Mouse (Mus musculus): Measurements from ENCODE around the gene Ccdc126. TPM values are rescaled to one million over a fixed set of nuclear protein-coding genes. Genes with fewer than 3 reads are reported as not detected.
A peak's percentile ranks its signal among the peaks of the same experiment; 100 is the strongest.
"Not testable (repeated sequence)": the region's sequence is repeated elsewhere in the genome, so short reads cannot be mapped to it uniquely, and the experiment has no call there.

The Ccdc126 gene
- total and polyA plus RNA-seq, 3 experiments: 0.69 to 14.4 (median 7.6) TPM

- no peak overlapping the region for H3K4me3 ChIP-seq (ENCODE audit: low read depth, low read length)
- H3K27me3 ChIP-seq (ENCODE audit: insufficient read depth, low read length): peaks cover 24% of the 10 kb centered on the region
- ATAC-seq (ENCODE audit: extremely low read depth, insufficient number of reproducible peaks, low FRiP score, poor library complexity, severe bottlenecking) (no peak), DNase-seq (ENCODE audit: low spot score) (no peak)
- peaks cover 7% of the 10 kb centered on the region for H3K9me3 ChIP-seq (replicated peaks)
- no peaks in the 10 kb centered on the region for H3K4me1 ChIP-seq (ENCODE audit: insufficient read depth, low read depth, low read length)
- TF ChIP-seq CTCF (IDR thresholded peaks at IDR 0.05; ENCODE audit: low read depth, low read length): no peak
- no peak for TF ChIP-seq TAL1 (conservative IDR thresholded peaks at IDR 0.05; ENCODE audit: low read depth, low read length)
- TF ChIP-seq GATA2 (IDR thresholded peaks at IDR 0.05; ENCODE audit: borderline replicate concordance, low read depth, low read length): no peak
- TF ChIP-seq POLR2AphosphoS5 (IDR thresholded peaks at IDR 0.05; ENCODE audit: insufficient replicate concordance, low read depth, low read length): no peak
- TF ChIP-seq GATA1 (IDR thresholded peaks at IDR 0.05; ENCODE audit: borderline replicate concordance, low read length): no peak
- no peaks in the 10 kb centered on the region for H3K36me3 ChIP-seq (replicated peaks)
Observed at GRCm38 (mm10) chr6:49275296-49275695, 43.8 kb upstream of the Ccdc126 start.

GRCm38 (mm10) chr6:49280942-49281341 is 38.1 kb upstream of the Ccdc126 start:
- no peak for TF ChIP-seq TAL1 (conservative IDR thresholded peaks at IDR 0.05; ENCODE audit: low read depth, low read length)
- peaks cover 5% of the 10 kb centered on the region for H3K27me3 ChIP-seq (ENCODE audit: insufficient read depth, low read length)
- H3K4me1 ChIP-seq (ENCODE audit: insufficient read depth, low read depth, low read length): 0 out of 2 replicates have a peak, but pooled peaks cover 4% of the 10 kb centered on the region
- H3K4me3 ChIP-seq (ENCODE audit: low read depth, low read length): no peak overlapping the region
- no peak for DNase-seq (ENCODE audit: low spot score)
- peaks cover 7% of the 10 kb centered on the region for H3K9me3 ChIP-seq (replicated peaks)
- no peak for ATAC-seq (ENCODE audit: extremely low read depth, insufficient number of reproducible peaks, low FRiP score, poor library complexity, severe bottlenecking)
- no peaks in the 10 kb centered on the region for H3K36me3 ChIP-seq (replicated peaks)

- H3K4me1 ChIP-seq (ENCODE audit: insufficient read depth, low read depth, low read length): 0 out of 2 replicates have a peak, but pooled peaks cover 4% of the 10 kb centered on the region
- ATAC-seq (ENCODE audit: extremely low read depth, insufficient number of reproducible peaks, low FRiP score, poor library complexity, severe bottlenecking) (no peak), DNase-seq (ENCODE audit: low spot score) (no peak)
- TF ChIP-seq GATA2 (IDR thresholded peaks at IDR 0.05; ENCODE audit: borderline replicate concordance, low read depth, low read length) (no peak), GATA1 (IDR thresholded peaks at IDR 0.05; ENCODE audit: borderline replicate concordance, low read length) (no peak), CTCF (IDR thresholded peaks at IDR 0.05; ENCODE audit: low read depth, low read length) (no peak), POLR2AphosphoS5 (IDR thresholded peaks at IDR 0.05; ENCODE audit: insufficient replicate concordance, low read depth, low read length) (no peak), TAL1 (conservative IDR thresholded peaks at IDR 0.05; ENCODE audit: low read depth, low read length) (no peak)
- peaks cover 7% of the 10 kb centered on the region for H3K9me3 ChIP-seq (replicated peaks)
- H3K36me3 ChIP-seq (replicated peaks): no peaks in the 10 kb centered on the region
- no peak overlapping the region for H3K4me3 ChIP-seq (ENCODE audit: low read depth, low read length)
- H3K27me3 ChIP-seq (ENCODE audit: insufficient read depth, low read length): peaks cover 5% of the 10 kb centered on the region
Observed at GRCm38 (mm10) chr6:49282122-49282521, 37.0 kb upstream of the Ccdc126 start.

- no peak for ATAC-seq (ENCODE audit: extremely low read depth, insufficient number of reproducible peaks, low FRiP score, poor library complexity, severe bottlenecking)
- H3K36me3 ChIP-seq (replicated peaks): no peaks in the 10 kb centered on the region
Observed at GRCm38 (mm10) chr6:49298286-49298685, 20.8 kb upstream of the Ccdc126 start.

DNA sequence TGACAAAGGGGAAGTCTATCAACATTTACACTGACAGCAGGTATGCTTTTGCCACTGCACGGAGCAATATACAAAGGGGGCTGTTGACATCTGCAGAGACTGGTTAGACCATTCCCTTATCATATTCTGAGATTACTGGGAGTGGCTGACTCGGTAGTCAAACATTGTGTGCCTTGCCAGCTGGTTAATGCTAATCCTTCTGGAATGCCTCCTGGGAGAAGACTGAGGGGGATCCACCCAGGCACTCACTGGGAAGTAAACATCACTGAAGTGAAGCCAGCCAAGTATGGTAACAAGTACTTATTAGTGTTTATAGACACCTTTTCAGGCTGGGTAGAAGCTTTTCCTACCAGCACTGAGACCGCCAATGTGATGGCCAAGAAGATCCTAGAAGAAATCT is 4.3 kb upstream of the Ccdc126 start:
- not testable (repeated sequence) for DNase-seq (ENCODE audit: low spot score); ATAC-seq (ENCODE audit: extremely low read depth, insufficient number of reproducible peaks, low FRiP score, poor library complexity, severe bottlenecking); H3K36me3 ChIP-seq (replicated peaks); H3K9me3 ChIP-seq (replicated peaks); H3K4me3 ChIP-seq (ENCODE audit: low read depth, low read length)
- Histone ChIP-seq H3K27me3 (ENCODE audit: insufficient read depth, low read length) (peaks cover 28% of the 10 kb centered on the region), H3K4me1 (ENCODE audit: insufficient read depth, low read depth, low read length) (peaks cover 12% of the 10 kb centered on the region)

More at GRCm38 (mm10) chr6:49298286-49298685, 20.8 kb upstream of the Ccdc126 start:
- TF ChIP-seq TAL1 (conservative IDR thresholded peaks at IDR 0.05; ENCODE audit: low read depth, low read length) (no peak), GATA2 (IDR thresholded peaks at IDR 0.05; ENCODE audit: borderline replicate concordance, low read depth, low read length) (no peak), CTCF (IDR thresholded peaks at IDR 0.05; ENCODE audit: low read depth, low read length) (no peak), POLR2AphosphoS5 (IDR thresholded peaks at IDR 0.05; ENCODE audit: insufficient replicate concordance, low read depth, low read length) (no peak)
- Histone ChIP-seq H3K4me1 (ENCODE audit: insufficient read depth, low read depth, low read length) (no peaks in the 10 kb centered on the region), H3K4me3 (ENCODE audit: low read depth, low read length) (no peak overlapping the region), H3K9me3 (replicated peaks) (no peaks in the 10 kb centered on the region), H3K27me3 (ENCODE audit: insufficient read depth, low read length) (peaks cover 5% of the 10 kb centered on the region)
- no peak for DNase-seq (ENCODE audit: low spot score)

GRCm38 (mm10) chr6:49319595-49320315 is 681 bp downstream of the Ccdc126 start:
- Histone ChIP-seq H3K36me3 (replicated peaks) (no peaks in the 10 kb centered on the region), H3K4me3 (ENCODE audit: low read depth, low read length) (peak overlapping the region; percentile 84), H3K27me3 (ENCODE audit: insufficient read depth, low read length) (peaks cover 3% of the 10 kb centered on the region; the same call in 1 of the 2 replicates), H3K9me3 (replicated peaks) (no peaks in the 10 kb centered on the region), H3K4me1 (ENCODE audit: insufficient read depth, low read depth, low read length) (peaks cover 36% of the 10 kb centered on the region)
- no peak for TF ChIP-seq POLR2AphosphoS5 (IDR thresholded peaks at IDR 0.05; ENCODE audit: insufficient replicate concordance, low read depth, low read length)
- TF ChIP-seq TAL1 (conservative IDR thresholded peaks at IDR 0.05; ENCODE audit: low read depth, low read length): no peak
- no peak for TF ChIP-seq GATA1 (IDR thresholded peaks at IDR 0.05; ENCODE audit: borderline replicate concordance, low read length)
- ATAC-seq (ENCODE audit: extremely low read depth, insufficient number of reproducible peaks, low FRiP score, poor library complexity, severe bottlenecking) (no peak), DNase-seq (ENCODE audit: low spot score) (no peak)

DNA sequence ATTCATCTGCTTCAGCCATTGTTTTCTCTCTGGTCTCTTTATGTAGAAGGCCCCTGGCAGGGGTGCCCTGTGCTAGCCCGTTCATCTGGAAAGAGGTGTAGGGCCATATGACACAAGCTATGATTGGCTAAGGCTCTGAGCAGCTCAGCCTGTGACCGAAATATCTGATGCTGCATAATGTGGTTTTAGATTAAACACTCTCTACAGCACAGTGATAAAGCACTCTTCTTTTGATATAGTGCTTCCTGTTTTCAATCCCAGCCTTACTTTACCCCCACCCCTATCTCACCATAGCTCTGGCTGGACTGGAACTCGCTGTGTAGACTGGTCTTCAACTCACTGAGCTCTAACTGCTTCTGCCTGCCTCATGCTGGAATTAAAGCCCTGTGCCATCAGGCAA is 2.3 kb downstream of the Ccdc126 start:
- TF ChIP-seq TAL1 (conservative IDR thresholded peaks at IDR 0.05; ENCODE audit: low read depth, low read length): no peak
- no peak for TF ChIP-seq POLR2AphosphoS5 (IDR thresholded peaks at IDR 0.05; ENCODE audit: insufficient replicate concordance, low read depth, low read length)
- no peak for TF ChIP-seq GATA1 (IDR thresholded peaks at IDR 0.05; ENCODE audit: borderline replicate concordance, low read length)
- TF ChIP-seq CTCF (IDR thresholded peaks at IDR 0.05; ENCODE audit: low read depth, low read length): no peak
- no peak for TF ChIP-seq GATA2 (IDR thresholded peaks at IDR 0.05; ENCODE audit: borderline replicate concordance, low read depth, low read length)
- Histone ChIP-seq H3K4me1 (ENCODE audit: insufficient read depth, low read depth, low read length) (peaks cover 36% of the 10 kb centered on the region), H3K36me3 (replicated peaks) (no peaks in the 10 kb centered on the region), H3K9me3 (replicated peaks) (no peaks in the 10 kb centered on the region), H3K4me3 (ENCODE audit: low read depth, low read length) (no peak overlapping the region), H3K27me3 (ENCODE audit: insufficient read depth, low read length) (no peaks in the 10 kb centered on the region)
- DNase-seq (ENCODE audit: low spot score) (peak; percentile 10), ATAC-seq (ENCODE audit: extremely low read depth, insufficient number of reproducible peaks, low FRiP score, poor library complexity, severe bottlenecking) (peak; percentile 52)

Data from G1E (cell line).